Mouse (Mus musculus) ES-CJ7 (cell line): ENCODE measurements around the gene Gosr2.

ENCODE experiments used
- DNase-seq: peaks from one replicate; pipeline ENCODE4 v3.0.0; 2011; ENCODE audit warnings: low read depth, low spot score

The Gosr2 gene

DNA sequence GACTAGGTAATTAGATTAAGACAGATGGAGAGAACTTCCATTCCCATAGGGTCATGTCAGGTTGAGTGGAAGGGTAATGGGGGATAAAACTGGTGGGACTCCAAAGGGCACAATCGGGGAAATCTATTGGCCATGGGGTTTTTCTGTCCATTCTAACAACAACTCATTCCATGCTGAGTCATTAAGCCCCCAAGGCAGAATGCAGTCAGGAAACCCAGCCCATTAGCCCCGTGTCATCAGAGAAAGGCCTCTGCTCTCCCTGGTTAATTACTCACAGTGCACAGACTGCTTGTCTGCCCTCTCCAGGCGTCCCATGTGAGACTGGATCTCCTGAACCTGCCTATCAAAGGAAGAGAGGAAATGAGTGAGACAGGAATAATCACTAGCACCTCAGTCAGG is 8.7 kb downstream of the Gosr2 start:
- DNase-seq: no peak

- DNase-seq: no peak
These were observed 9.3 kb downstream of the Gosr2 start for GRCm38 (mm10) chr11:103688271-103688979.

GRCm38 (mm10) chr11:103686706-103687105 is 11.0 kb downstream of the Gosr2 start:
- no peak for DNase-seq

- DNase-seq: no peak
These were observed 12.4 kb downstream of the Gosr2 start for GRCm38 (mm10) chr11:103685261-103685736.

- no peak for DNase-seq
These were observed 13.9 kb downstream of the Gosr2 start for GRCm38 (mm10) chr11:103683667-103684334.

DNA sequence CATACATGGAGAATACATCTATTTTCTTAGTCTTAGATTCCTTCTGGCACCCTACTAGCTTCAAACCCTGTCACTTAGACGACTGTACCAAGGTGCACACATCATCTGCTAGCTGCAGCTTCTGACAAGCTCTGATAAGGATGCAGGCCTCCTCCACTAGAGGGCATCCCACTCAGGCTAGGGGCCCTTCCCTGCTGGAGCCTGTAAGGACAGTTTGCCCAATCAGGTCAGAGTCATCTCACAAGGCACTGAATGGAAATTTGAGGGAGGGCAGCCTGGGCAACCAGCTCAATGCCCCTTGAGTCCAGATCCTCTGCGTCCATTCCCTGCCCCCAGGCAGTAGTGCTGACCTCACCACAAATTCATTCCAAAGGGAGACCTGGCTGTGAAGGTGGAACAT is 20.7 kb downstream of the Gosr2 start:
- peak; percentile 56 for DNase-seq

GRCm38 (mm10) chr11:103675556-103675955 is 22.1 kb downstream of the Gosr2 start:
- peak; percentile 79 for DNase-seq

DNA sequence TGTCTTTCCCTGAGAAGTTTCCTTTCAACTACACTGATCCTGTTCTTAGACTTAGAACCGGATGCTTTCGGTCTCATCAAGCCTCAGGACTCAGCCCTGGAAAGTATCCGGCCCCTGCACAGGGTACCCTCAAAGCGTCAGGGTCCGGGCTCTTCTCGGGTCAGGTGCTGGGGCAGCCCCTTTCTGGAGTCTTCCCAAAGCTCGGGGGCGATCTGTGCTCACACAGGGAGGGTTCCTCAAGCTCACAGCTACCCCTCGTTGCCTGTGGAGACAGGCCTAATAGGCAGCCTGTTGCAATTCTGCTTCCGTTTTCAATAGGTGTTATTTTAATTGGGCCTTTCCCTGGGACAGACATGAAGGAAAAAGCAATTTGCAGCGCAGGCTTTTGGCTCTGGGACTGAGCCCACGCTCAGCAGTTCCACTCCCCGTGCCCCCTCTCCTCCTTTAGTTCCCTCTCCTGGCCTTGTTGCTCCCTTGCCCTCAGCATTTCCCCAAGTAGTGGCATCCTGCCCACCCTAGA is 30.7 kb downstream of the Gosr2 start:
- DNase-seq: no peak

DNA sequence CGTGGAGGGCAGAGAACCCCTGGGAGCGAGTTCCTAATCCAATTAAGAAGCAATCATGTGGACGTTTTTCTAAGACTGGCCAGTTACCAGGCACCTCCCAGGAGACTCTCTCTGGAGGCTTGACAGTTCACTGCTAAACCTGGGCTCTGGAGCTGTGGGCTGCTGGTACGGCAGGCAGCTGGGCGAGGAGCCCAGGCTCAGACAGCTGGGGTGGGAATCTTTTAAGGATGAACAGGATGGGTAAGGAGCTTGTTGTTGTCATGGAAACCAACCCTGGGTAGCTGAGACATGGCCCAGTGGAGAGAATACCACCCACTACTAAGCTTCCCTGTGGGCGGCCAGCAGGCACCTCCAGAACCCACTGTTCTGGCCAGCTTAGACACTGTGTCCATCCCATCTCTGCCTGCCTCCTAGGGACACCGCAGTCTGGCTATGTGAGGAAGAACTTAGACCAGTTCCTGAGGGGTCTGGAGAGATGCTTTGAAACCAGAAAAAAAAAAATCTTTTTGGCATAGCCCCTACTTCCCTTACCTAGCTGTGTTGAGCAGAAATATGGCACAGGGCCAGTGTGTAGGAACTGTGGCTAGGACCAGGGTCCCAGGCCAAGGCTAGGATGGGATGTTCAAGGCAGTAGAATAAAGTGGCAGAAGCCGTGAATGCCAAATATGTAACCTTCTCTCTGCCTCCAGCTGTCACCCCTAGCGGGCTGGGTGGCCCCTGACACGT is 31.4 kb downstream of the Gosr2 start:
- DNase-seq: no peak

- no peak for DNase-seq
These were observed 32.0 kb downstream of the Gosr2 start for GRCm38 (mm10) chr11:103665695-103666094.

- no peak for DNase-seq
These were observed 34.6 kb downstream of the Gosr2 start for GRCm38 (mm10) chr11:103663119-103663518.

GRCm38 (mm10) chr11:103662546-103662945 is 35.2 kb downstream of the Gosr2 start:
- no peak for DNase-seq

GRCm38 (mm10) chr11:103661863-103662262 is 35.8 kb downstream of the Gosr2 start:
- no peak for DNase-seq

DNA sequence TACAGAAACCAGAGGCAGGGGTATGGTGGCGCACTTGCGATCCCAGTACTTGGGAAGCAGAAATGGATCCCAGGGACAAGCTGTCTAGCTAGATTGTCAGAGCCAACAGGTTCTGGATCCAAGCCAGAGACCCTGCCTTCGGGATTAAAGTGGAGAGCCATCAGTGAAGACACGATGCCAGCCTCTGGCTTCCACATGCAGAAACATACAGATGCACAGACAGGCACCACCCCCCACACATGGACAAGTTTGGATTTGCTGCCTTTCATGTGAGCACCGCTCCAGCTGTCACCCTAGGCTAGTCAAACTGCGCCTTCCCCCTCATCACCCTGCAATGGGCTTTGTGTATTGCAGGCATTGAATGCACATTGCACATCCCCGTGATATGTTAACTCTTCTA is 39.5 kb downstream of the Gosr2 start:
- DNase-seq: no peak

DNA sequence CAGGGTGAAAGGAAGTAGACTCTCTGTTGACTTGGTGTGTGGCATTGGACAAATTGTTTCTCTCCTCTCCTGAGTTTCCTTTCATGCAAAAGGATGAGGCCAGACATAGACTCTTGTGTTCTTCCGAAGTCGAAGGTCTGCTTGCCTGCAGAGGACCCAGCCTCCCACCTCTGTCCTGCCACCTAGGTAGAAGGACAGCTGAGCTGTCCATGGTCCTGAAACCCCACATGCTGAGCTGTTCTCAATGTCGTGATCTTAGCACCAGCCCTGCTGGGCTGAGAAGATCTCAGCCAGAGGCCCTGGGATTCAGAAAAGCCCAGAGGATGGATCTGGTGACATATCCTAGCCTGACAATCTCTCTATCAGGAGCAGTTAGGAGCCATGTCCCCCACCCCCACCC is 41.2 kb downstream of the Gosr2 start:
- peak; percentile 69 for DNase-seq

GRCm38 (mm10) chr11:103653359-103653965 is 44.2 kb downstream of the Gosr2 start:
- DNase-seq: no peak

- no peak for DNase-seq
These were observed 46.3 kb downstream of the Gosr2 start for GRCm38 (mm10) chr11:103651426-103651825.

GRCm38 (mm10) chr11:103649983-103650493 is 47.7 kb downstream of the Gosr2 start:
- peak; percentile 19 for DNase-seq

- DNase-seq: peak; percentile 20
These were observed 48.3 kb downstream of the Gosr2 start, which contains the start of gene Rprml for GRCm38 (mm10) chr11:103649301-103649982. Rprml (plus strand) TSS chr11:103649570.

DNA sequence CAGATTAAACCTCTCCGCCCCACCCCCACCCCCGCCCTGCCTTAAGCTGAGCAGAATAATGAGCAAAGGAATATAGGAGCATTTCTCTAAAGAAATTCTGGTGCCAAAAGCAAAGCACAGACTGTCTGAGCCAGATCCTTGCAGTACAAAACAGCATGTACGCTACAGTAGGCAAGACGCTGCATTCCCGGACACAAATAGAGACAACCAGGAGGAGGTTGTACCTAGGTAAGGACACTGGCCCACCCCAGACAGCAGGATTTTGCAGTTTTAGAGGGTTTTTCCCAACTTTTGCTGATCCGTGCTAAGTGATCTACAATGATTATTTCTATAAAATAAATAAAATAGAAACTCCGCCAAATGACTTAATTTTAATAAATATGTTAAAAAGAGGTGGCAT is 49.0 kb downstream of the Gosr2 start:
- no peak for DNase-seq
